Mouse (Mus musculus) kidney, adult 2 months (tissue): ENCODE measurements at regions not wholly inside any gene's neighbourhood (a gene's known extent, or its start where the extent isn't known, plus 50 kb on each side); places are given as distances from the start of the nearest gene placed in this dataset.

Experiments
- CTCF ChIP-seq: fragments of 200-500 bp; conservative IDR thresholded peaks from 2 replicates; pipeline ENCODE4 v1.5.1; 2011; ENCODE audit warnings: low read depth, mild to moderate bottlenecking, control low read depth, low read length, moderate library complexity, mixed read lengths; ENCODE audit not compliant: insufficient read depth, insufficient read length
- POLR2A ChIP-seq: fragments of 200-500 bp; IDR thresholded peaks from one replicate; pipeline ENCODE4 v1.6.1; 2011; ENCODE audit warnings: low read depth, low read length, control low read depth

DNA sequence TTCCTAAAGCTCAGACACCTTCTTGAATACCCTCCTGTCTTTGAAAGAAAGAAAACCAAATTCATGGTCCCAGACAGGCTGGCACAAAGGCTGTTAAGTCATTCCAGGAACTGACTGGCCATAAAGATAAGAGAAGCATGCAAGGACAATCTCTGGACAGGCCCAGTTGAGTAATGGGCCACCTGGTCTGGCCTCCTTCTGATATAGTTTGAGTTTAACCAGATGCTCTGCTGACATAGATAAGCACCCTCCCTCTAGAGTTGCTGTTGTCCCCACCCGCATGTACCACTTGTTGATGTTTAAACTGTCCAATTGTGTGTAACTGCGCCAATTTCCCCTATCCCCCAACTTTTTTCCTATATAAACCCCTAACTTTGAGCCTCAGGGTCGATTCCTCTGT, 310.4 kb downstream of the Ccser2 start:
- no peak for TF ChIP-seq CTCF
- no peak for TF ChIP-seq POLR2A
